Mouse (Mus musculus) cerebellum, adult 9-11 months (tissue): ENCODE results near the gene Slc5a3.
A peak's percentile ranks its signal among the peaks of the same experiment; 100 is the strongest.
"Not testable (repeated sequence)": the region's sequence is repeated elsewhere in the genome, so short reads cannot be mapped to it uniquely, and the experiment has no call there.

Experiments
- DNase-seq: peaks from one replicate; pipeline ENCODE4 v3.0.0; 2022

Gene Slc5a3

GRCm38 (mm10) chr16:92064801-92065200 is 6.7 kb downstream of the Slc5a3 start:
- DNase-seq: no peak

- DNase-seq: no peak
Measured at GRCm38 (mm10) chr16:92070338-92070737, 12.2 kb downstream of the Slc5a3 start.

- no peak for DNase-seq
Measured at GRCm38 (mm10) chr16:92076797-92077196, 18.7 kb downstream of the Slc5a3 start.

- DNase-seq: no peak
Measured at GRCm38 (mm10) chr16:92083771-92084453, 25.8 kb downstream of the Slc5a3 start.

GRCm38 (mm10) chr16:92089225-92089624 is 31.1 kb downstream of the Slc5a3 start:
- no peak for DNase-seq

GRCm38 (mm10) chr16:92091876-92092275 is 33.8 kb downstream of the Slc5a3 start:
- no peak for DNase-seq

GRCm38 (mm10) chr16:92098351-92099051 is 40.4 kb downstream of the Slc5a3 start:
- DNase-seq: no peak

- no peak for DNase-seq
Measured at GRCm38 (mm10) chr16:92099598-92099997, 41.5 kb downstream of the Slc5a3 start.

- DNase-seq: no peak
Measured at GRCm38 (mm10) chr16:92100111-92100510, 42.0 kb downstream of the Slc5a3 start.

- no peak for DNase-seq
Measured at GRCm38 (mm10) chr16:92102115-92102514, 44.0 kb downstream of the Slc5a3 start.

GRCm38 (mm10) chr16:92102931-92103330 is 44.8 kb downstream of the Slc5a3 start:
- not testable (repeated sequence) for DNase-seq

- DNase-seq: no peak
Measured at GRCm38 (mm10) chr16:92103572-92104331, 45.6 kb downstream of the Slc5a3 start.

- DNase-seq: no peak
Measured at GRCm38 (mm10) chr16:92104332-92104590, 46.1 kb downstream of the Slc5a3 start.

- no peak for DNase-seq
Measured at GRCm38 (mm10) chr16:92104951-92105350, 46.8 kb downstream of the Slc5a3 start.

- no peak for DNase-seq
Measured at GRCm38 (mm10) chr16:92105631-92106030, 47.5 kb downstream of the Slc5a3 start.

- DNase-seq: no peak
Measured at GRCm38 (mm10) chr16:92107346-92107745, 49.2 kb downstream of the Slc5a3 start.

GRCm38 (mm10) chr16:92114706-92115241 is 56.7 kb downstream of the Slc5a3 start:
- DNase-seq: peak; percentile 69

GRCm38 (mm10) chr16:92115611-92116421 is 57.7 kb downstream of the Slc5a3 start:
- peak; percentile 69 for DNase-seq

GRCm38 (mm10) chr16:92117337-92118209 is 59.5 kb downstream of the Slc5a3 start:
- DNase-seq: no peak

GRCm38 (mm10) chr16:92119013-92119515 is 60.9 kb downstream of the Slc5a3 start:
- DNase-seq: no peak

- no peak for DNase-seq
Measured at GRCm38 (mm10) chr16:92120899-92121531, 62.9 kb downstream of the Slc5a3 start.
